In genomic region chr17:84116340-84117279, GRCm38 (mm10) we compare ENCODE assay signal across 7 mouse cellular contexts.
DNase-seq lines count a peak whose midpoint lies in the region; ATAC-seq and TF ChIP-seq lines count a peak whose summit lies in the region.

No protein-coding gene starts in this region.

- no peak overlapping the region for H3K4me2 ChIP-seq in midbrain, embryonic 16.5 days (ENCODE audit: low read length)
- no peak overlapping the region for H3K4me2 ChIP-seq in midbrain, embryonic 11.5 days

- intact Hi-C loops in heart, postnatal 36 days (cut with DNase I) = loop anchor here (2.0 kb wide), 1 partner anchor 28 kb away; no protein-coding TSS in a partner anchor

- no peak overlapping the region for H3K9ac ChIP-seq in midbrain, embryonic 16.5 days (ENCODE audit: low read depth, low read length)
- no peak overlapping the region for H3K9ac ChIP-seq in midbrain, embryonic 11.5 days (ENCODE audit: low read length)

- H3K79me3 ChIP-seq in C2C12 (ENCODE audit: low read depth) = no peaks in the 10 kb centered on the region

- no peak for ATAC-seq in midbrain, embryonic 16.5 days
- no peak for ATAC-seq in frontal cortex, adult (ENCODE audit: low TSS enrichment)
- ATAC-seq in midbrain, embryonic 11.5 days (ENCODE audit: low FRiP score) = no peak

- no peaks in the 10 kb centered on the region for H3K79me2 ChIP-seq in C2C12 (ENCODE audit: control insufficient read depth, insufficient read depth)

- 90% methylated on average over 17 of the region's 17 CpGs for WGBS in midbrain, embryonic 16.5 days
- WGBS in midbrain, embryonic 11.5 days = 93% methylated on average over 17 of the region's 17 CpGs

- no peak overlapping the region for H3K4me3 ChIP-seq in C2C12 (ENCODE audit: insufficient read depth, poor library complexity, severe bottlenecking)
- no peak overlapping the region for H3K4me3 ChIP-seq in midbrain, embryonic 16.5 days (ENCODE audit: low read depth, low read length)
- H3K4me3 ChIP-seq in midbrain, embryonic 11.5 days (ENCODE audit: low read depth, low read length) = no peak overlapping the region

- TF ChIP-seq CTCF in C2C12 (IDR thresholded peaks at IDR 0.05; ENCODE audit: control insufficient read depth, insufficient read depth, insufficient read length) = no peak

- no peaks in the 10 kb centered on the region for H3K27me3 ChIP-seq in C2C12 (ENCODE audit: control insufficient read depth, insufficient read depth, insufficient read length)
- H3K27me3 ChIP-seq in midbrain, embryonic 16.5 days (ENCODE audit: control insufficient read depth, insufficient read depth, low read depth, low read length) = no peaks in the 10 kb centered on the region
- no peaks in the 10 kb centered on the region for H3K27me3 ChIP-seq in midbrain, embryonic 11.5 days (ENCODE audit: control insufficient read depth, insufficient read depth, low read length)

- no peak overlapping the region for H3K27ac ChIP-seq in midbrain, embryonic 16.5 days (ENCODE audit: low read length)
- H3K27ac ChIP-seq in midbrain, embryonic 11.5 days (ENCODE audit: low read depth, low read length) = no peak overlapping the region

- DNase-seq in Muller cell, postnatal 12 days (ENCODE audit: inconsistent ontology term) = peak; percentile 89
- peak; percentile 38 to 44 for DNase-seq in heart, postnatal 36 days
- peak; percentile 92 to 97 for DNase-seq in natural killer cell, adult 2 months (ENCODE audit: low spot score in 2 of 2)
- DNase-seq in midbrain, embryonic 11.5 days (ENCODE audit: low spot score, missing footprints) = no peak

- H3K4me1 ChIP-seq in midbrain, embryonic 16.5 days (ENCODE audit: control insufficient read depth, insufficient read depth, low read length) = no peaks in the 10 kb centered on the region
- H3K4me1 ChIP-seq in midbrain, embryonic 11.5 days (ENCODE audit: control insufficient read depth, insufficient read depth, low read length) = no peaks in the 10 kb centered on the region; the same call in 1 of the 2 replicates

- H3K9me3 ChIP-seq in midbrain, embryonic 16.5 days (replicated peaks; ENCODE audit: control insufficient read depth, low read length, poor library complexity, severe bottlenecking) = no peaks in the 10 kb centered on the region
- no peaks in the 10 kb centered on the region for H3K9me3 ChIP-seq in midbrain, embryonic 11.5 days (ENCODE audit: control insufficient read depth, low read length)

- no peaks in the 10 kb centered on the region for H3K36me3 ChIP-seq in C2C12 (ENCODE audit: control insufficient read depth, insufficient read depth)
- no peaks in the 10 kb centered on the region for H3K36me3 ChIP-seq in midbrain, embryonic 16.5 days (ENCODE audit: control insufficient read depth, insufficient read depth, low read length)
- H3K36me3 ChIP-seq in midbrain, embryonic 11.5 days (ENCODE audit: control insufficient read depth, insufficient read depth, low read length) = no peaks in the 10 kb centered on the region

- H3ac ChIP-seq in C2C12 (ENCODE audit: control insufficient read depth, insufficient read length, low read depth) = no peak overlapping the region

TF ChIP-seq in C2C12, 6 proteins besides CTCF, POLR2A, EP300 and RAD21:
- TF ChIP-seq CEBPB (IDR thresholded peaks at IDR 0.05; ENCODE audit: low read depth) = peak; percentile 98
- no peak for TF ChIP-seq MAX (IDR thresholded peaks at IDR 0.05)
- peak; percentile 71 for TF ChIP-seq MYOD1 (IDR thresholded peaks at IDR 0.05; ENCODE audit: control insufficient read depth, insufficient read length, low read depth)
- TF ChIP-seq USF1 (IDR thresholded peaks at IDR 0.05; ENCODE audit: low read depth) = peak; percentile 44
- TF ChIP-seq FOSL1 (IDR thresholded peaks at IDR 0.05; ENCODE audit: insufficient read depth, low read length, poor library complexity, severe bottlenecking) = peak; percentile 77
- TF ChIP-seq MYOG (IDR thresholded peaks at IDR 0.05; ENCODE audit: control insufficient read depth, extremely low read depth, insufficient read length) = no peak
